Mouse (Mus musculus) cerebellum, adult 11-12 months (tissue): ENCODE results near the gene Pih1d1.
"Not testable (repeated sequence)": the region's sequence is repeated elsewhere in the genome, so short reads cannot be mapped to it uniquely, and the experiment has no call there.

Experiments
- DNase-seq: peaks from one replicate; pipeline ENCODE4 v3.0.0; 2022

The Pih1d1 gene

DNA sequence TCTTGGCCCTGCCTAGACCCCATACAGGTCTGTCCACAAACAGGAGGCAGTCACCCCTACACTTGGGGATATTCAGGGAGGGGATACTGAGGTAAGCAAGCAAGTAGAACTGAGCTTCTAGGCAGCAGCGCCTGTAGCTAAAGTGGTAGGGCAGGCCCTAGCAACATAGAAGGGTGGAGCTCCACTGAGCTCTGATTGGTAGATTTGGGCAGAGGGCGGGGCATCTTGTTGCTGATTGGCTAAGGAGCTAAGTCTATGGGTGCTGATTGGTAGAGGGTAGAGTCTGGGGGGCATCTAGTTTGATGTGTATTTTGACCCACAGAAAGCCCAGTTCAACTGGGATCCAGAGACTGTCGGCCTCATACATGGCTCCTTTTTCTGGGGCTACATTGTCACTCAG is 15.4 kb downstream of the Pih1d1 start:
- peak; percentile 83 for DNase-seq

DNA sequence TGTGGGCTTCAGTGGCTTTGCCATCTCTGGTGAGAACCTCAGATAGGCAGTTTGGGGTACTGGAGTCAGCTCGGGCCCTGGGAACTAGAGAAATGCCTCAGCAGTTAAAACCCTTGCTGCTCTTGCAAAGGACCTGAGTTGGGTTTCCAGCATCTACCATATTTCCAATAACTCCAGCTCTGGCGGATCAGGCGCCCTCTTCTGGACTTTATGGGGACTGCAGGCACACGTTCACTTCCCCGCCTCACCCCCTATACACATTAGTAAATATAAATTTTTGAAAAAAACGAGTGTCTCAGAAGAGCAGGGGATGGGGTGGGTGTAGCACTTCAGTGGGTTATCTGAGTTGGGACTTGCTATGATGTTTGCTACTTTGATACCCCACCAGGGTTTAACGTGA is 18.9 kb downstream of the Pih1d1 start:
- no peak for DNase-seq

- DNase-seq = not testable (repeated sequence)
Observed at GRCm38 (mm10) chr7:45173772-45174171, 19.7 kb downstream of the Pih1d1 start.

DNA sequence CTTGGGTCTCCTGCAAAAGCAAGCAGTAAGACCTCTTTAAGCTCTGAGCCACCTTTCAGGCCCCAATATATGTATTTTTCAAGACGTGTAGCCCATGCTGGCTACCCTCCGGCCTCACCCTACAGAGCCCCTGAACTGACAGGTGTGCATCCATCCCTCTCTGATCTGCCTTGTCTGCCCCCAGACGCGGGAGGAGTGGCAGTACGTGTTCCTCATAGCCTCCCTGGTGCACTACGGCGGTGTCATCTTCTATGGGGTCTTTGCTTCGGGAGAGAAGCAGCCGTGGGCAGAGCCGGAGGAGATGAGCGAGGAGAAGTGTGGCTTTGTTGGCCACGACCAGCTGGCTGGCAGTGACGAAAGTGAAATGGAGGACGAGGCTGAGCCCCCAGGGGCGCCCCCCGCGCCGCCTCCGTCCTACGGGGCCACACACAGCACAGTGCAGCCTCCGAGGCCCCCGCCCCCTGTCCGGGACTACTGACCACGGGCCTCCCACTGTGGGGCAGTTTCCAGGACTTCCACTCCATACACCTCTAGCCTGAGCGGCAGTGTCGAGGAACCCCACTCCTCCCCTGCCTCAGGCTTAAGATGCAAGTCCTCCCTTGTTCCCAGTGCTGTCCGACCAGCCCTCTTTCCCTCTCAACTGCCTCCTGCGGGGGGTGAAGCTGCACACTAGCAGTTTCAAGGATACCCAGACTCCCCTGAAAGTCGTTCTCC is 20.6 kb downstream of the Pih1d1 start:
- DNase-seq = no peak

GRCm38 (mm10) chr7:45175398-45175797 is 21.3 kb downstream of the Pih1d1 start:
- no peak for DNase-seq

DNA sequence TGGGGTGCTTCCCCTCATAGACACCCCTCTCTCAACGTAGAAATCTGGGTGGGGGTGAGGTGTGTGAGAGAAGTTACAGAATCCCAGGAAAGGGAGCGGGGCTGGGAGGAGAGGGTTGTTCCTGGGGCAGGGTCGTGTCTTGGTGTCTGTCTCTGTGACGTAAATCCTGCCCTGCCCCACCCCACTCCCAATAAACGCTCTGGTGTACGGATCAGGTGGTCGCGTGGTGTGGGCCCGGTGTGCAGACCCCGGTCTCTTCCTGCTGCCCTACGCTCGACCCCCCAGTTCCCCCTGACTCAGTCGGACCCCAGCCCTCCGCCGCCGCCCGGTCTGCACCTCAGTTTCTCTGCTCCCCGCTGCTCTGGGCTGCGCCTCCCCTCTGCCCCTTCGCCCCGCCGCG is 21.8 kb downstream of the Pih1d1 start:
- no peak for DNase-seq

DNA sequence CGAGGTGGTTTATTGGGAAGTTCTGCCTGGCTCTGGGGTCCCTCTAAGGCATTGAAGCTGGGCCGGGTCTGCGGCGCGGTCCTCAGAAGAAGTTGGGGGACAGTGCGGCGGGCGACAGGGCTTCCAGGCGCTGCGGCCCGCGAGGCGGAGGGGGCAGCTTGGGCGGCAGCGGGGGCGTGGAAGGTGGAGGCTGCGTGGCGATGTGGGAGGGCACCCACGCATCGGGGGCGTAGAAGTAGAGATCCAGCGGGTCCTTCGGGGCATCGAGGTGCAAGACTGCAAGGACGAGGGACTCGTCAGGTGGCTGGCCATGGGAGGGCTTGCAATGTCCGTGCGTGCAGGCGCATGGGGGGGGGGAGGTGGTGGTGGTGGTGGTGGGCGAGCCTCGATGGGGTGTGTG is 22.3 kb downstream of the Pih1d1 start:
- no peak for DNase-seq

DNA sequence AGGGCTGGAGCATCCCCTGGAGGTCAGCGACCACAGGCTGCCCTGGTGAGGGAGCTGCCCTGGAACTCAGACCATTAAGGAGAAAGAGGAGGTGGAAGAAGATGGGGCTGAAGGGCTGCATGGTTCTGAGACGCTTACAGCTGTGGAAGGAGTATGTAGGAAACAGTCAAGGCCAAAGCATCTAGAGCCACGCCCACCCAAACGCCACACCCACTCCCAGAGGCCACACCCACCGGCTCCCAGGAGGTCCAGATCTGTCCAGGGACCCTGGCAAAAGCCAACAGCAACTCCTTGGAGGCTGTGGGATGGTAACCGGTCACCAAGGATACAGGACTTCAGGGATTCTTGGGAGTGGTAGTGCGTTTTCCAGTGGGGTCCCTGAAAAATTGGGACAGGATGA is 24.4 kb downstream of the Pih1d1 start:
- no peak for DNase-seq

DNA sequence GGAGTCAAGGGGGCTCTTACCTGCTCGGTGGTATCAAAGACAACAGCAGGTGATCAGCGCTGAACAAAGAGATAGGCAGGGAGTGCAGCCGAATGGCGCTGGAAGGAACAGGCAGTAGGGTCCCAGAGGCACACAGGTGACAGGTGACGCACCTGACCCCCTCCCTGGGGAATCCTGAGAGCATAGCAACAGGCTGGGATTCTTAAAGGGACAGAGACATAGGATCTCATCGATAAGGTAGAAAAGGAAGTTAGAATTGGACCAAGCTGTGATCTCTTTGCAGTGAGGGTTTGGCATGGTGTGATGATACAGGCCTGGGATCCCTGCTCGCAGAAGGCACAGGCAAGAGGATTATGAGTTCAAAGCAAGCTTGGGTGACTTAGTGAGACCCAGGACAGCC is 25.4 kb downstream of the Pih1d1 start, which contains the start of gene Gfy:
TSS of gene Gfy (minus strand) at position 101 of the 400 bp plus-strand sequence.
- no peak for DNase-seq

DNA sequence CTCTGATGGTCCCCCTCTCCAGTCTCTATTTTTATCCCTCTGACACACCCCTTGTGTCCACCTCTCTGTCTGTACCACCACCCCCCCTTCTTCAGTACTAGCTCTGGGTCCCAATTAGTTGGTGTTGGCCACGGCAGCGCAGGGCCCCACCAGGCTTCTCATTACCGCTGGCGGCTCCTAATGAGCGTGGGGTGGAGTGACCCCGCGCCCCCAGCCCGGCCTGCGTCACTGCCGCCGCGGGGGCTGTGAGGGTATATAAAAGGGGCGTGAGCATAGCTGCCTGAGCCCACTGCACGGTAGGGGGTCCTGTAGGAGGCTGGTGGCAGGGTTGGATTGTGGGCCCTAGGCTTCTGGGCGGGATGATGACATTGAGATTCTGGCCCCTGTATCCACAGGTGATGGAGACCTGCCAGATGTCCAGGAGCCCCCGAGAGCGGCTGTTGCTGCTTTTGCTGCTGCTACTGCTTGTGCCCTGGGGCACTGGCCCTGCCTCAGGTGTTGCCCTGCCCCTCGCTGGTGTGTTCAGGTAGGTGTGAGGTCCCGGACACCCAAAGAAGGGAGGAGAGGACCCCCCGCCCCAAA is 26.9 kb downstream of the Pih1d1 start, which contains the start of gene Pth2:
TSS of gene Pth2 (plus strand) at position 100 of the 582 bp plus-strand sequence.
- peak; percentile 71 for DNase-seq

GRCm38 (mm10) chr7:45181540-45181939 is 27.4 kb downstream of the Pih1d1 start:
- peak; percentile 62 for DNase-seq

DNA sequence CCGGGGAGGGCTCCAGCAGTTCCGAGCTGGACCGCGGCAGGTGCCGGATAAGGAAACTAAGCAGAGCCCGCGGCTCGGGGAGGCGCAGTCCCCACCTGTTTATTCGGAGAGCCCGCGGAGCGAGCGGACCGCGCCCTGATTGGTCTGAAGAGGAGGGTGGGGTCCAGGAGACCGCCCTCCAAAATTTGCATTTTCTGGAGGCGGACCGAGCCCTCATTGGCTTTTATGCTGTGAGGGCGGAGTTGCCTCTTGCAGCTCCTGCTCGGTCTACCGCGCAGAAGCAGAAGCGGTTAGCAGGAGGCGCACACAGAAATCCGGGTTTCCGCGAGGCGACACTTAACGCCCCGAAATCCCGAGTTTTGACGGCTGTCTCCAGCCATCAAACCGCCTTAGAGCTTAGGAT is 28.1 kb downstream of the Pih1d1 start:
- DNase-seq = peak; percentile 91

DNA sequence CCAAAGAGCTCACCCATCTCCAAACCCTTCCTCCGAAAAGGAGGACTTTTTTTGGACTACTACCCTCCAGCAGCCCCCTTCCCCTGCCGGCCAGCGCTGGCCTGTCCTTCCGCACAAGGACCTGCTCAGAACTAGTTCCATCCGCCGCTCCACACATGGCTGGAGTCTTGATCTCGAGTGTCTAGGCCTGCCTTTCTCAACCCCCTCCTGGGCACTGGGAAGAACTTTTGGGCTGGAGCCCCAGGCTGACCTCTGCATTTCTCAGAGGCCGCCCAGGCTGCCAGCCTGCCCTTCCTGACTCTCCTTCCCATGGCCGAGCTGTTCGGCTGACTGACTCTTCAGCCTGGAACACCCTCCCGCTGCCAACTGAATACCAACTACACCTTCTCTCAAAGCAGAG is 28.5 kb downstream of the Pih1d1 start:
- DNase-seq = peak; percentile 55

GRCm38 (mm10) chr7:45183672-45184071 is 29.6 kb downstream of the Pih1d1 start:
- peak; percentile 51 for DNase-seq

- no peak for DNase-seq
Observed at GRCm38 (mm10) chr7:45185921-45186320, 31.8 kb downstream of the Pih1d1 start.

DNA sequence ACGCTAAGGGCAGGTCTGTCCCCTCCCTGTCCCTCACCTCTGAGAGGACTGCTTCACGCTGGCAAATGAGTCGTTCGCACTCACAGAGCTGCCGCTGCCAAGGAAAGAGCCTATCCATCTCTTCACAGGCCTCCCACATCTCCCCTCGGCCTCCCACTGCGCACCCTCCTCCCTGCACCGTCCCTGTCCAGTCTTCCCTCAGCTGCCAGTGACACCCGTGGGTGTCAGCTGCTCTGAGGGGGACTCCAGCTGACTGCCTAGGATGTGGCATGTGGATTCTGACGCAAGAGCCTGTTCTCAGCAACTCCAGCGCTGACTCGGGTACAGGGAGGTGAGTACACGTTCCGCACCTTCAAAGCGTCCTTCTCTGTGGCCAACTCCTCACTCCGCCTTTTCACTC is 35.5 kb downstream of the Pih1d1 start:
- DNase-seq = peak; percentile 61

GRCm38 (mm10) chr7:45190186-45190585 is 36.1 kb downstream of the Pih1d1 start:
- DNase-seq = no peak

GRCm38 (mm10) chr7:45191161-45191560 is 37.1 kb downstream of the Pih1d1 start:
- DNase-seq = no peak

- peak; percentile 92 for DNase-seq
Observed at GRCm38 (mm10) chr7:45191803-45192363, 37.8 kb downstream of the Pih1d1 start.

DNA sequence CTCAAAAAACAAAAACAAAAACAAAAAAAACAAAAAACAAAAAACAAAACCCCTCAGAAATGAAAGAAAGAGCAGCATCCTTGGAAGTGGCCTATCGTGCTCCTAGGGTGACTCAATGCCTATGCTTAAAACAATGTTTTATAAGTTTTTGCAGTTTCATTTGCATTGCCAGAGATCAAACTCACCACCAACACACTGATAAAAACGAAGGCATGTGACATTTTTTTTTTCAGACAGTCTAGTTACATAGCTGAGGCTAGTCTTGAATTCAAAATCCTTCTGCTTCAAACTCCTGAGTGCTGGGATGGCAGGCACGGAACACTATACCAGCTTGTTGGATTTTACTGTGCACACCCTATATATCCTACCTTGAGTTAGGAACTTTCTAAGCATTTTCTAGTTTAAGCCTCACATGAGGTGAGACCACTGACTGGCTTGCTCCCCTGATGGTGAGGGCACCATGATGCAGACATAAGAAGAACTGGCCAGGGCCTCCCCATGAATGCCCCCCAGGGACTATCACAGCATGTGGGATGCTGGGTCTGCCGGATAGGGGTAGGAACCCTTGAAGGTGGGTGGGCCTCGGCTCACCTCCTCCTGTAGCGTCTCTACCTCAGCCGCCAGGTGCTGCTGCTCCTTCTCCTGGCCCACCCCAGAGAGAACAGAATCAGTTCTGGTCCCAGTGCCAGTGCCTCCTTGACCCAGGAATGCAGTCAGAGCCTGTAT is 38.6 kb downstream of the Pih1d1 start:
- peak; percentile 70 for DNase-seq

GRCm38 (mm10) chr7:45193406-45193805 is 39.3 kb downstream of the Pih1d1 start:
- DNase-seq = peak; percentile 82

DNA sequence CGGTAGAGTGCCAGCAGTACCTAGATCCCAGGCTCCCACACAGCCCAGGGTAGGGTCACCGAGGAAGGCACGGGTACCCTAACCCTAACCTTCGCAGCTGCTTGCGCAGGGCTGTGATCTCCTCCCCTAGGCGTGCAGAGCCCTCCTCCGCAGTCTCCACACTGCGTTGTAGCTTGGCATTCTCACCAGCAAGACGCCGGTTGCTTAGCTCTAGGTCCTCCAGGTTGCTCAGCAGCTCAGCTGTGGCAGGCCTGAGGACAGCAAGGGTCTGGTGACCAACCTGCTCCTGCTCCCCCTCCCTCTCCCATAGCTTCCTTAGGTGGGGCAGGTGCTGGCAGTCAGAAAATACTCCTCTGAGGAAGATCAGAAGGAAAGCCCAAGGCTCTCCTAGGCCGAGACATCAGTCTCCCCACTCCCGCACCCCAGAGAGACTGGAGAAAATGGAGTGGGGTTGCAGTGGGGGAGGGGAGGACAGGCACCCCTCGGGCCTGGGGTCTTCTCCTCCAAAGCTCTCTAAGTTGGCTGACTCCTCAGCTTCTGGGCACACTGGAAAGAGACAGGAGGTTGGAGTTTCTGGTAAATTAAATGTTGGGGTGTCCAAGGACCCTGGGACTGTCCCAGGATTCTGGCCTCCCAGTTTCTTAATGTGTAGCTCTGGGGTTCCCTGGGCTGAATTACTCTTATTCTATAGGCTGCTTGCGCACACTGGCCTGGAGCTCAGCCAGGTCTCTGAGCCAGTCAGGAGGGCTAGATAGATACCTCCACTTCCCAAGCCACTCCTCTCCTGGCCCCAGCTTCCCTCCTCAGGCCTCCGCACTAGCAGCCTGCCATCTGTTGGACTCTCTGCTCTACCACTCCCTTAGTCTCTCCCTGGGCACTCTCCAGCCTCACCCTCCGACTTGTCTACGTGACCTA is 40.0 kb downstream of the Pih1d1 start:
- peak; percentile 81 for DNase-seq
